Mouse (Mus musculus): Measurements from ENCODE around the gene Unc13b. TPM values are rescaled to one million over a fixed set of nuclear protein-coding genes. Genes with fewer than 3 reads are reported as not detected.
A peak's percentile ranks its signal among the peaks of the same experiment; 100 is the strongest.

Gene Unc13b
- polyA plus RNA-seq, 1 experiment, result 1.4 TPM

DNA sequence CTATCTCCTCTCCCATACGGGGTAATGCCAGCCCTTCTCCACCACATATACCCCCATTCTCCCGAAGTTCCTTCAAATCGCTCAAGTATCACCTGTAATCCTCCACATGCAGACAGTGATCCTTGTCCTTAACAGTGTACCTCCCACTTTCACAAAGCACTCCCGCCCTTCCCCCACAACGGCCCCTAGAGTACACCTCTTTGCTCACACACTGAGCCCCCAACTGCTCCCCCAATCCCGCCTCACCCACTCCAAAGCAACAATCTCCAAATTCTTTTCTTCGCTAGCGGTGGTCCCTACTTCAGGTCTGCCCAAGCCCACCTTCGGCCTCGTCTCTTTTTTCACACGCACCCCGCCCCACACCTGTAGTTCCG, 13.5 kb upstream of the Unc13b start:
- peak overlapping the region; percentile 60 for H3K4me3 ChIP-seq (ENCODE audit: insufficient read depth, low read depth, low read length)
- peak overlapping the region; percentile 97 for H3K27ac ChIP-seq (replicated peaks; ENCODE audit: low read depth, low read length)
- H3K4me1 ChIP-seq (ENCODE audit: control insufficient read depth, insufficient read depth, insufficient read length, low read length), result peaks cover 10% of the 10 kb centered on the region

DNA sequence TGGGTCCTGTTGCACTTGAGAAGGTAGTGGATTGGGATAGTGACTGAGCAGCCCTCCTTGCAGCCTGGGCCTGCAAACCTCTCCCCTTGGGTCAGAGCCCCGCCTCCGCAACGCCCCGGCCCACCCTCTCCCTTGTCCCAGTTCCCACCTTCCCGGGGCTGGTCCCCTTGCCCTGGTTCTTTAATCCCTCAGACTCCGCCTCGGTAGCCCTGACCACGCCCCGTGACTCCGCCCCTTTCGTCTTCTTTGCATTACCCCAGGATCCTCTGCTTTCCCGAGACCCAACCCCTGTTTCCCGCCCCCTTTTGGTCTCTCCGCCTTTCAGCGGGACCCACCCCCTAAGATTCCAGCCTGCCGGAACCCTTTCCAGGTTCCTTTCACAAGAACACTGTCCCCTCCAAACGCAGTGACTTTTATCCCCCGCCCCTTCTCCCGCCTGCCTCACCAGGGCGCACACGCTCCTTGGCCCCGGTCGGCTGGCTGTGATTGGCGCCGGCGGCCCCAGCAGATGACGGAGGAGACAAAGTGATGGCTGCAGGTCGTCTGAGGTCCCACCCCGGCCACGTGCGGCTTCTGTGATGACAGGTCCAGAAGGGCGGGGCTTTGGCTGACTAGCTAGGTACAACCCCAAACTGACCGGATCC, 13.0 kb upstream of the Unc13b start, which contains the start of gene Fam214b:
Gene Fam214b (minus strand): TSS at position 562 of the 644 bp plus-strand sequence.
- H3K4me3 ChIP-seq (ENCODE audit: insufficient read depth, low read depth, low read length), result peak within 1 kb of the TSS; percentile 60
- H3K27ac ChIP-seq (replicated peaks; ENCODE audit: low read depth, low read length), result peak within 1 kb of the TSS; percentile 97
- peaks cover 10% of the 10 kb centered on the region for H3K4me1 ChIP-seq (ENCODE audit: control insufficient read depth, insufficient read depth, insufficient read length, low read length)

DNA sequence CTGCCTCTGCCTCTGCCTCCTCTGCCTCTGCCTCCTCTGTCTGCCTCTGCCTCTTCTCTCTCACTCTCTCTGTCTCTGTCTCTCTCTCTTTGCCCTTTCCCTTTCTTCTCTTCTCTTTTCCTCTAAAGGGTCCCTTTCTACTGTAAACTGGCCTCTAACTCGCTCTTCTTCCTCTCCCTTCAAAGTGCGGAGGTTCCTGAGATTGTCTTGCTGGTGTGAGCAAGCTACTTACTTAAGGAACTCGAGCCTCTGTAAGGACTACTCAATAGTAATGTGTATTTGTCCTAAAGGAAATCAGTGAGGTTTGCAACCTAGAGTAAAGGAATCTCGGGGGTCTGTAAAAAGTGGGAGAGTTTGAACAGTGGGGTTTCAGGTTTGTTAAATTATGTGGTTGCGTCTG, 12.1 kb upstream of the Unc13b start:
- Histone ChIP-seq H3K4me1 (ENCODE audit: control insufficient read depth, insufficient read depth, insufficient read length, low read length) (peaks cover 10% of the 10 kb centered on the region), H3K4me3 (ENCODE audit: insufficient read depth, low read depth, low read length) (peak overlapping the region; percentile 44), H3K27ac (replicated peaks; ENCODE audit: low read depth, low read length) (peak overlapping the region; percentile 88)

DNA sequence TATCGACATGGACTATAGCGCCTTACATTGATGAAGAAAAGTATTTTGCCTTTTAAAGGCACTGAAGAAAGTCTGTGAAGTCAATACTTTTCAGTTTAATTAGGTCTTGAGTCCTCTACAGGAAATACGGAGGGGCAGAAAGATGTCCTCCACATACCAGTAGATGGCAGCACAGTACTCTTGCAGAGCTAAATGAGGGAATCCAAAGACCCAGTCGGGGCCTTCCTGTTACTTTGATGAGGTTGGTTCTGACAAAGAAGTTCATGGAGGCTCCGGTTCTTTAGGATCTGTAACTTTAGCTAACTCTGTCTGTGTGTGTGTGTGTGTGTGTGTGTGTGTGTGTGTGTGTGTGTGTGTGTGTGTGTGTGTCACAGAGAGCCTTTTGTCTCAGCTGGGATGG, 11.5 kb upstream of the Unc13b start:
- Histone ChIP-seq H3K4me3 (ENCODE audit: insufficient read depth, low read depth, low read length) (no peak overlapping the region), H3K4me1 (ENCODE audit: control insufficient read depth, insufficient read depth, insufficient read length, low read length) (peaks cover 10% of the 10 kb centered on the region), H3K27ac (replicated peaks; ENCODE audit: low read depth, low read length) (no peak overlapping the region)

DNA sequence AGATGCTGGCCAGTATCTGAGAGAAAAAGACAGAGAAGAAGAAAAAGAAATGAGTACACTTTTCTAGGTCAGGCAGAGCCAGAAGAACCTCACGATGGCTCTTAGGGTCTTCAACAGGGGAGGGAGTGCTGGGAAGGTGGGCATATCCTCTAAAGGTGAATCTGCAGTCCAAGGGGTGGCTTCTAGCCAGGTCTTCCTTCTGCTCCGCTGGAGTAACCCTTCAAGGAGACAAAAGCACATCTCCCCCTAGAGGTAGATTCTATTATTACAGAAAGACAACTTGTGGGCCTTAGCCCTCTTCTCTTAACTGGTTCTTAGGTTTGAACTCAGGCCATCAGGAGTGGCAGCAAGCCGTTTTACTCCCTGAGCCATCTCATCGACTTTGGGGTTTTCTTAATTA, 6.1 kb upstream of the Unc13b start:
- Histone ChIP-seq H3K4me1 (ENCODE audit: control insufficient read depth, insufficient read depth, insufficient read length, low read length) (no peaks in the 10 kb centered on the region), H3K27ac (replicated peaks; ENCODE audit: low read depth, low read length) (no peak overlapping the region), H3K4me3 (ENCODE audit: insufficient read depth, low read depth, low read length) (no peak overlapping the region)

DNA sequence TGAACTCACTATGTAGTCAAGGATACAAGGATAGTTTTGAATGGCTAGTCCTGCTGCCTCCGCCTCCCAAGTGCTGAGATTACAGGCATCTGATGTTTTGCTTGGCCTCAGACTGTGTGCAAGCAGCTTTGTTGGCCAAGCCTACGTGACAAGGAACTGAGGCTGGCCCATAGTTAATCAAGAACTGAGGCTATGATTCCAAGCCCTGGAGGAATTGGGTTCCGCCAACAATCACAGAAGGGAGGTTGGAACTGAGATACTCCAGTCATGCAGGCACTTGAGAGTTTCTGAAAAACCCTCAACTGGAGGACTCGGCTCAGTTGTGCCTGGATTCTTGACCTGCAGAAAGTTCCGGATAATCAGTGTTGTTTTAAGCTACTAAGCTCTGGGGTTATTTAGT, 1.1 kb upstream of the Unc13b start:
- no peaks in the 10 kb centered on the region for H3K4me1 ChIP-seq (ENCODE audit: control insufficient read depth, insufficient read depth, insufficient read length, low read length)
- no peak overlapping the region for H3K4me3 ChIP-seq (ENCODE audit: insufficient read depth, low read depth, low read length)
- no peak overlapping the region for H3K27ac ChIP-seq (replicated peaks; ENCODE audit: low read depth, low read length)

DNA sequence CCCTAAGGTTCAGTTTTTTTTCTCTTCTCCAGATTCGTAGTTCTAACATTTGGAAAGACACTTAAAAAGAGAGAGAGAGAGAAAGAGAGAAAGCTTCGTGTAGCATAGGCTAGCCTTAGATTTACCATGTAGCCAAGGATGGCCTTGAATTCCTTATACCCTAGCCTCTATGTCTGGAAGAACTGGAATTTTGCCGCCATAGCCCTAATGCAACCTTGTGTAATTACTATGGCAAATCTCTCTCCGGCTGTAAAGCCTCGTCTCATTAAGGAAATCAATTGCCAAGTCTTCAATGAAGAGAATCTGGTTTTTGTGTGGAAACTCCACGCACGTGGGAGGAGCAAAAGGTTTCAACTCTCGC, 381 bp upstream of the Unc13b start:
- Histone ChIP-seq H3K4me1 (ENCODE audit: control insufficient read depth, insufficient read depth, insufficient read length, low read length) (no peaks in the 10 kb centered on the region), H3K4me3 (ENCODE audit: insufficient read depth, low read depth, low read length) (peak overlapping the region; percentile 79), H3K27ac (replicated peaks; ENCODE audit: low read depth, low read length) (no peak overlapping the region)

DNA sequence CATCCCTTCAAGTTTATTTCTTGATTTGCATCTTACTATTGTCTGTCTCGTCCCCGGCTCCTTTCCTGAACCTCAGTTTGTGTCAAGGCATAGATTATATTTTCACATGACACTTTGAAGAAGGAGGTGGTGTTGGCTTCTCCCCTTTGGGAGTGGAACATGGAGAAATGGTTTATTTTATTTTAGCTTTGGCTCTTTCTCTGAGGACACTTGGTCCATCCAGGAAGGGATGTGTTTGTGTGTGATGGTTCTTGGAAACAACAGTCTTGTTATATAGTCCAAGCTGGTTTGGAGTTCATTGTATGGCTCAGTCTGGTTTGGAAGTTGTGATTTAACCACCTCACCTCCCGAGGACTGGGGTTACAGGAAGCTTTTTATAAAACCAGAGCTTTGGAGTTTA, 944 bp downstream of the Unc13b start:
- Histone ChIP-seq H3K4me1 (ENCODE audit: control insufficient read depth, insufficient read depth, insufficient read length, low read length) (no peaks in the 10 kb centered on the region), H3K4me3 (ENCODE audit: insufficient read depth, low read depth, low read length) (peak overlapping the region; percentile 79), H3K27ac (replicated peaks; ENCODE audit: low read depth, low read length) (no peak overlapping the region)

DNA sequence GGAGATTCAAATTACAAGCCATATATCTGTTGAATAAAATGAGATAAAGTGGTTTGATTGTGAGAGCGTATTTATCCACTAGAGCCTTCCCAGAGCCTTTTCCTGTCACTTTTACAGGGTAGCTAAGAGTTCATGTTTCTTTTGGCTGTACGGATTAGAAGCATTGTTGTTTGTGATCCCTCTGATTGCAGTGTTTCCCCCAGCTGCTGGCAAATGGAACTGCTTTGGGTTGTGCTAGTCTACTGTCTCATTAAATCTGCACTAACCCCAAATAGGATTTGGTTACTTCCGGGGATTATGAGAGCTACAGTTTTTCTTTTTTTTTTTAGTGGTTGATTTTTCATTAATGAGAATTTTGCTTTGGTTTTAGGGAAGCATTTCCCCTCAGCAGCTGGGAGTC, 1.5 kb downstream of the Unc13b start:
- no peaks in the 10 kb centered on the region for H3K4me1 ChIP-seq (ENCODE audit: control insufficient read depth, insufficient read depth, insufficient read length, low read length)
- no peak overlapping the region for H3K4me3 ChIP-seq (ENCODE audit: insufficient read depth, low read depth, low read length)
- H3K27ac ChIP-seq (replicated peaks; ENCODE audit: low read depth, low read length), result no peak overlapping the region

DNA sequence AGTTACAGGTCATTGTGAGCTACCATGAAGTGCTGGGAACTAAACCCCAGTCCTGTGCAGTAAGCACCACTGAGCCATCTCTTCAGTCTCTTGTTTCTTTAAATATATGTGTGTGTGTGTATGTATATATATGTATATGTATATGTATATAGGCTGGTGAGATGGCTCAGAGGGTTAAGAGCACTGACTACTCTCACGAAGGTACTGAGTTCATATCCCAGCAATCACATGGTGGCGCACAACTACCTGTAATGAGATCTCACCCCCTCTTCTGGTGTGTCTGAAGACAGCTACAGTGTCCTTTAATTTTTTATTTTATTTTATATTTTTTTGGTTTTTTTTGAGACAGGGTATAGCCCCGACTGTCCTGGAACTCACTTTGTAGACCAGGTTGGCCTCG, 6.7 kb downstream of the Unc13b start:
- H3K4me1 ChIP-seq (ENCODE audit: control insufficient read depth, insufficient read depth, insufficient read length, low read length), result no peaks in the 10 kb centered on the region
- H3K27ac ChIP-seq (replicated peaks; ENCODE audit: low read depth, low read length), result no peak overlapping the region
- no peak overlapping the region for H3K4me3 ChIP-seq (ENCODE audit: insufficient read depth, low read depth, low read length)

DNA sequence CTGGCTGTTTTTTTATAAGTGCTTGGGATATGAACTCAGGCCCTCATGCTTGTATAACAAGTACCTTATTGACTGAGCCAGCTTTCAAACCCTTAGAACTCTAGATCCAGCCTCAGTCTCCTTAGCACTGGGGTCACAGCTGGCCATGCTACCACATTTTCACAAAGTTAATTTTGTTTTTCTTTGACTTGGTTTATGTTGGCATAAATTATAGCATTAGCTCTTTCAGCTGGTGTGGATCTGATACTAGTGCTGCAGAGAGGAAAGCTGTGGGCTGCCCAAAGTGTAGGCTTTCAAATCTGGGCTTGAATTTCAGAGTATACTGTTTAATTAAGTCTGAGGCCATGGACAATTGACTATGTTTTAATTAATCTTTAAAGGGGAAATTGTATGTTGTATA, 16.2 kb downstream of the Unc13b start:
- no peaks in the 10 kb centered on the region for H3K4me1 ChIP-seq (ENCODE audit: control insufficient read depth, insufficient read depth, insufficient read length, low read length)
- H3K27ac ChIP-seq (replicated peaks; ENCODE audit: low read depth, low read length), result no peak overlapping the region

DNA sequence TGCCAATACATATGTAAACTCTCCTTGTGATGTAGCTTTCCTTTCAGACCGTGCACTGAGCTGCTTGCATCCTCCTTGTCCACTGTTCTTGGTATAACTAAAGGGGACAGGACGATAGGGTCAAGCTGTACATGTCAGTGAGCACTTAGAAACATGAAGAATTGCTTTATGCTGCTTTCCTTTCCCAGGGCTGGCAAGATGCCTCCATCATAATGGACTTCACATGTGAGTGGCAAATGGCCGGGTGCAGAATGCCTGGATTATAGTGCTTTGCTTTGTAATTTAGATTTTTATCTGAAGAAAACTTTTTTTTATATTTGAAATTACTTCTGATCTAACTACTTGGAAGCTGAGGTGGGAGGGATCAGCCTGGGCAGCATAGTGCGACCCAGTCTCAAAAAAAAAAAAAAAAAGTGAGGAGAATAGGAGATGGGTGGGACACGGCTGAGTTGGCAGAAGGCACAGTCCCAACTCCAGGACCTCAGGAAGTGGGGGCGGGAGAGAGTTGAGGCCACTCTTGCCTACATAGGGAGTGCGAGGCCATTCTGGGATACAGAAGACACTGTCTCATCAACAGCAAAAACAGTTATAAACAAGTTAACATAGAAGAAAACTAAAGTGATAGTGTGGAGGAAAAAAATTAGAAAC, 19.4 kb downstream of the Unc13b start:
- H3K27ac ChIP-seq (replicated peaks; ENCODE audit: low read depth, low read length), result no peak overlapping the region
- no peak overlapping the region for H3K4me3 ChIP-seq (ENCODE audit: insufficient read depth, low read depth, low read length)
- no peaks in the 10 kb centered on the region for H3K4me1 ChIP-seq (ENCODE audit: control insufficient read depth, insufficient read depth, insufficient read length, low read length)

More for the DNA sequence above, 16.2 kb downstream of the Unc13b start:
- H3K4me3 ChIP-seq (ENCODE audit: insufficient read depth, low read depth, low read length), result no peak overlapping the region

DNA sequence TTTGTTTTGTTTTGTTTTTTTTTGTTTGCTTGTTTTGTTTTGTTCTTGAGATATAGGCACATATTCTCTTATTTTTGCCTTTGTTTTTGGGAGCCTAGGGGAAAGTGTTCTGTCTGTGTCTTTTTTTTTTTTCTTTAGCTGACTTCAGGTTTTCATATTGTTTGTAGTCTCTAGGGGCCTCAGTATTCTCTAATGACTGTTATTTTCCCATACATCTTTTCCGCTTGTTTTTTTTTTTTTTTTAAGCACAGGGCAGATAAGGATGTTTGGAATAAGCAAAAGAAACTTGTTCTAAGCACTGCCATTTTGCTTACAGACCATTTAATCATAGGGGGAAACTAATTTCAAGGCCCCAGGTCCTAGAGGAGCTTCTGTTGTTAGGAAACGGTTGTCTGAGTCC, 23.7 kb downstream of the Unc13b start:
- H3K4me3 ChIP-seq (ENCODE audit: insufficient read depth, low read depth, low read length), result no peak overlapping the region
- no peaks in the 10 kb centered on the region for H3K4me1 ChIP-seq (ENCODE audit: control insufficient read depth, insufficient read depth, insufficient read length, low read length)
- no peak overlapping the region for H3K27ac ChIP-seq (replicated peaks; ENCODE audit: low read depth, low read length)

DNA sequence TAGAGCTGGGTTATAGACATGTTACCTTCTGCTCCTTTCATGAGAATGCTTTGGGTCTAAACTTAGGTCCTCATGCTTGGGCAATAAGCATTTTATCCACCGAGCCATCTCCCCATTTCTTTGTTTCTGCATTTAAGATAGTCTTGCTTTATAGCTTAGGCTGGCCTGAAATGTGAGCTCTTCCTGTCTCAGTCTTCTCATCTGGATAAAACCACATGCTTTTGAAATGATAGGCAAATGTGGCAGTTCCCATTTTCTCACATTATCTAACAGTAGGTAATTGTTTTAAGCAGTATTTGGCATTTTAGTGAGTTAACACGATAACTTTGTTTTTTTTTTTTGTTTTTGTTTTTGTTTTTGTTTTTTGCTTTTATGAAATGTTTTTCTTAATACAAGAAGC, 31.2 kb downstream of the Unc13b start:
- no peak overlapping the region for H3K27ac ChIP-seq (replicated peaks; ENCODE audit: low read depth, low read length)
- H3K4me1 ChIP-seq (ENCODE audit: control insufficient read depth, insufficient read depth, insufficient read length, low read length), result no peaks in the 10 kb centered on the region
- no peak overlapping the region for H3K4me3 ChIP-seq (ENCODE audit: insufficient read depth, low read depth, low read length)

DNA sequence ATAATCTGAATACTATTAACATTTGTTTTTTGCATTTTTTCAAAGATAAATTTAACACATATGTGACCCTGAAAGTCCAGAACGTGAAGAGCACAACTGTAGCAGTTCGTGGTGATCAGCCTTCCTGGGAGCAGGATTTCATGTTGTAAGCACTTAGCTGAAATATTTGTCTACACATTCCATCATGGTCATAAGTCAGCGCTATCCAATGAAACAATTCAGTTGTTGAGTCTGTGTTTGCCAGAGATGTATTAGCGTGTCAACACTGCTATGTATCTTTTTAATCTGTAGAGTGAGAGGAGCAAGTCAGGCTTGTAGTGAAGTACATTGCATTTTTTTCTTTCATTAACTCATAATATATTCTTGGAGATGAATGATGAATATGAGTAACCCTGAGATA, 32.4 kb downstream of the Unc13b start:
- Histone ChIP-seq H3K27ac (replicated peaks; ENCODE audit: low read depth, low read length) (no peak overlapping the region), H3K4me1 (ENCODE audit: control insufficient read depth, insufficient read depth, insufficient read length, low read length) (no peaks in the 10 kb centered on the region)

DNA sequence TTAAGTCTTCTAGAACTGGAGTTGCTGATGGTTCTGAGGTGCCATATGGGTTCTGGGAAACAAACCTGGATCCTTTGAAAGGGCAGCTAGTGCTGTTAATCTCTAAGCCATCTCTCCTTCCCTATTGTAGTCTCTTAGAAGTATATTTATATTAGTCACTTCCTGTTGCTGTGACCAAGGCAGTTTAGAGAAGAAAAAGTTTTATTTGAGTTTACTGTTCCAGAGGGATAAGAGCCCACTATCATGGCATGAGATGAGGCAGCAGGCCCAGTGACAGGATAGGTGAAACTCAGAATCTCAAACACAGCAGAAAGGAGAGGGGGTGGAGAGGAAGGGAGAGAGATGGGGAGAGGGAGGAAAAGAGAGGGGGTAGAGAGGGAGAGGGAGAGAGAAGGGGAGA, 54.7 kb downstream of the Unc13b start:
- H3K4me1 ChIP-seq (ENCODE audit: control insufficient read depth, insufficient read depth, insufficient read length, low read length), result no peaks in the 10 kb centered on the region
- no peak overlapping the region for H3K4me3 ChIP-seq (ENCODE audit: insufficient read depth, low read depth, low read length)
- no peak overlapping the region for H3K27ac ChIP-seq (replicated peaks; ENCODE audit: low read depth, low read length)

More for the DNA sequence above, 32.4 kb downstream of the Unc13b start:
- no peak overlapping the region for H3K4me3 ChIP-seq (ENCODE audit: insufficient read depth, low read depth, low read length)

All from brown adipose tissue, adult 24 weeks (tissue).